Mouse (Mus musculus) liver, embryonic 14.5 days (tissue): ENCODE data around the gene Dido1.

Experiments
- CTCF ChIP-seq: IDR thresholded peaks from 2 replicates; pipeline ENCODE4 v1.5.1; 2016; ENCODE audit warnings: antibody characterized with exemption, low read depth, control low read depth
- EP300 ChIP-seq: IDR thresholded peaks from 2 replicates; pipeline ENCODE4 v1.6.1; 2016; ENCODE audit warnings: antibody characterized with exemption, low read depth

DNA sequence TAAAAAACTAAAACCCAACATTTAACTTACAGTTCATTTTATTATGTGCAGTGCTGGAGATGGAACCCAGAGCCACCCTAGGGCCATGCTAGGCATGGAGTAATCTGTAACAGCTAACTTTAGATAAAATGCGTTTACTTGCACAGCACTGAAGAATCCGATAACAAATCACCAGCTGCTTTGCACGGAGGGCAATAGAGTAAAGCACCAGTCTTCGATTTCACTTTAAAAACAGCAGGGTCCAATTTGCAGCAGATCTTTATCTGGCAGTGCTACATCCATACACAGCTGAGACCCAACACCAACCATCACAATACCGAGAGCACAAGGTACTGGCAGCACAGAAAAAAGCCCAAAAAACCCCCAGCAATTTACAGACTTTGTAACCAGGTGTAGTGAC lies 6.6 kb downstream of the Dido1 start:
- TF ChIP-seq CTCF (no peak), EP300 (no peak)
